Mouse (Mus musculus): ENCODE measurements at regions not wholly inside any gene's neighbourhood (a gene's known extent, or its start where the extent isn't known, plus 50 kb on each side); places are given as distances from the start of the nearest gene placed in this dataset.

DNA sequence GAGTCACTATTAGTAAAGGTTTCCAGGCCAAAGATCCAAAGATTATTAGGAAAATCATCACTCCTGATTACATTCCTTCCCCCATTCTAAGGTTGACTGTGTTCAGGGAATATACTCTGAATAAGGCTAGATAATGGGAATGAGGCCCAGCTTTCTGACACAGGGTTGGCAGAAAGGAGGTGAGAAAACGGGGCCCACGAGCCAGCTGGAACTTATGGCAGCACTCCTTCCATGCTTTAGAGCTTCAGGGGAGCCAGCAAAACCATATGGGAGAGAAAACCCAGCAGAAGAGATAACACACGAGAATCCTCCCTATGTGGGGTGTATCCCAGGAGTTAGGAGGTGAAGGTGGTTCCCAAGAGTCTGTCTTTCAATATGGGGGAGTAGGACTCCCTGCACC lies 259.8 kb upstream of the Zbtb20 start:
- TF ChIP-seq CTCF (conservative IDR thresholded peaks at IDR 0.05; ENCODE audit: low read length) (no peak), NANOG (IDR thresholded peaks at IDR 0.05; ENCODE audit: borderline replicate concordance, low read length) (no peak)
